Mouse (Mus musculus) stomach, embryonic 16.5 days (tissue): ENCODE data around the gene Stag3. TPM values are rescaled to one million over a fixed set of nuclear protein-coding genes. Genes with fewer than 3 reads are reported as not detected.

Source experiments
- ATAC-seq: fragments of 200-750 bp; cut with Nextera tagmentation; 2 replicates; pipeline ENCODE4 v1.8.0; 2017; ENCODE audit warnings: moderate number of reproducible peaks, moderate TSS enrichment; ENCODE audit not compliant: insufficient read depth, low FRiP score
- H3K27ac ChIP-seq: fragments of 300-500 bp; sonication (generic); 2 replicates; pipeline ENCODE4 v1.5.1; 2014; ENCODE audit warnings: low read length
- H3K27me3 ChIP-seq: fragments of 300-500 bp; sonication (generic); 2 replicates; pipeline ENCODE4 v1.6.1; 2014; ENCODE audit warnings: low read length, control low read depth, mixed read lengths; ENCODE audit not compliant: control insufficient read depth, insufficient read depth
- H3K36me3 ChIP-seq: fragments of 300-500 bp; sonication (generic); 2 replicates; pipeline ENCODE4 v1.6.1; 2014; ENCODE audit warnings: low read length; ENCODE audit not compliant: control insufficient read depth, insufficient read depth
- H3K4me1 ChIP-seq: fragments of 300-500 bp; sonication (generic); 2 replicates; pipeline ENCODE4 v1.6.1; 2014; ENCODE audit warnings: low read length, control low read depth, mixed read lengths; ENCODE audit not compliant: control insufficient read depth, insufficient read depth
- H3K4me2 ChIP-seq: fragments of 300-500 bp; sonication (generic); 2 replicates; pipeline ENCODE4 v1.6.1; 2014; ENCODE audit warnings: low read depth, low read length, mixed read lengths
- H3K4me3 ChIP-seq: fragments of 300-500 bp; sonication (generic); replicated peaks from 2 replicates; pipeline ENCODE4 v1.5.1; 2014; ENCODE audit warnings: mild to moderate bottlenecking, low read length
- H3K9ac ChIP-seq: fragments of 300-500 bp; sonication (generic); 2 replicates; pipeline ENCODE4 v1.6.1; 2014; ENCODE audit warnings: low read length
- H3K9me3 ChIP-seq: fragments of 300-500 bp; sonication (generic); replicated peaks from 2 replicates; pipeline ENCODE4 v1.6.1; 2016; ENCODE audit warnings: low read length, control low read depth; ENCODE audit not compliant: control insufficient read depth
- WGBS: fragments of 180-500 bp; shearing (Covaris S2); extraction: QIAGEN DNeasy Blood & Tissue Kit; methylation state at CpG from one replicate; pipeline ENCODE4 v1.1.7; 2014; 5-methylcytosine and 5-hydroxymethylcytosine counted together
- polyA plus RNA-seq: library from polyadenylated mRNA; unstranded; fragments of >200 nt; fragmentation: Nextera tagmentation; extraction: Ambion mirVana; gene quantifications from 2 replicates; pipeline ENCODE4 v1.2.1, GENCODE M21; 2015

Gene Stag3
- 3.1 and 3.7 TPM in 2 replicates for polyA plus RNA-seq

DNA sequence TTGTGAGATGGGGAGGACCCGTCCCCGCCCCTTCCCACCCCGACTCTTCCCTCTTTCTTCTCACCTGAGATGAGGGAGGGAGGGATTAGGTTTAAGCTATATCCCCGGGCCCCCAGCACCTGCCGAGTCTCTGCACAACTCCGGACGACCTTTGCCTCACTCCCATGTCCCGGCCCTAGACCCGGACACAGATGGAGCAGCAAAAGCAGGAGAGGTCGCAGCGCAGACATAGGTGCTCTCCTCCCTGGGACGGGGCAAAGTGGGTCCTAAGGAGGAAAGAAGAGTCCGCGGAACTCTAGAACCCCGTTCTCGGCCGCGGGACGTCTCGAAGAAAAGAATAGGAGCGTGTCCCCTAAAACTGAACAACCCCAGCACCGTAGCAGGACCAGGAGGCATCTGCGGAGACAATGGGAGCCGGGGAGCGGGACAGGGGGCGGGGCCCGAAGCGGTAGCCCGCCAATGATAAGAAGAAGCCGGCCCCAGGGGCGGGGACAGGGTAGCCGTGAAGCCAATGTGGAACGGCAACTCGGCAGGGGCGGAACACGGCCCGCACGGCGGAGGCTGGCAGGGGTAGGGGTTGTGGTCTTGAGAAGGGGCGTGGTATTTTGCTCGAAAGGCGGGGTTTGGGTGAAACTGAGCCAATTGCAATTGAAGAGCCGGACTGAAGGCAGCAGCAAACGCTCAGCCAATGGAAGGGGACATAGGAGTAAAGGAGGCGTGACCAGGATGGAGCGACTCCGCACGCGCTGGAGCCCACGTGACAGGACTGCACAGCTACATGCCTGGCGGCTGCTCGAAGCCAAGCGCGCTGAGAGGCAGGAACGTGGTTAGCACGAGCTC is at the start of gene Stag3, which contains the start of the genes Gm43720 and Gpc2:
TSS of gene Stag3 (plus strand) at position 656 of the 840 bp plus-strand sequence.
TSS of gene Gm43720 (minus strand) at position 374 of the 840 bp plus-strand sequence.
TSS of gene Gpc2 (minus strand) at position 421 of the 840 bp plus-strand sequence.
- Histone ChIP-seq H3K27me3 (no peaks in the 10 kb centered on the region), H3K9ac (peak within 1 kb of the TSS; percentile 67), H3K9me3 (peaks cover 4% of the 10 kb centered on the region; the same call in 1 of the 2 replicates), H3K4me1 (peaks cover 23% of the 10 kb centered on the region; the same call in 1 of the 2 replicates), H3K4me2 (peak within 1 kb of the TSS; percentile 75), H3K4me3 (peak within 1 kb of the TSS; percentile 49), H3K36me3 (no peaks in the 10 kb centered on the region), H3K27ac (no peak within 1 kb of the TSS; the same call in 1 of the 2 replicates)
- peak; percentile 99 for ATAC-seq
- WGBS, result under 1% methylated on average over 56 of the region's 56 CpGs

GRCm38 (mm10) chr5:138233778-138234177 is 46.3 kb upstream of the Stag3 start:
- Histone ChIP-seq H3K9ac (no peak overlapping the region), H3K4me3 (no peak overlapping the region), H3K36me3 (no peaks in the 10 kb centered on the region), H3K27me3 (no peaks in the 10 kb centered on the region), H3K9me3 (no peaks in the 10 kb centered on the region), H3K4me2 (no peak overlapping the region), H3K4me1 (no peaks in the 10 kb centered on the region), H3K27ac (no peak overlapping the region)
- WGBS, result 71% methylated on average over 2 of the region's 2 CpGs
- no peak for ATAC-seq

DNA sequence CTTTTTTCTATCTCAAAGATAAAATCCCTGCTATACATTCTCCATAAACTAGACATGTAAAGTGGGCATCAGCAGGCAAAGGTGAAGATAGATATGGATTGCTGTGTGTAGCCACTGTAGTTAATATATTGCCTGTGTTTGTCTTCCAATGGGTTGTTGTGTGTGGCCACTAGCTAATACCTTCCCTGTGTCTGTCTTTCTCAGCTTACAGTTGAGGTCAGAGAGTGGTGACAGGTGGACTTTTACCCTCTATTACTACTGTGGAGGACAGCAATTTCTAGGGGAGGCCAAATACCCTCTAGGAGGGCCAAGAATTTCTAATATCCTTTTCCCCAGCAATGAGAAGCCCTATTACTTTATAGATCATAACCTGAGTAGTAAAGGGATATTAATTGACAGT is 45.8 kb upstream of the Stag3 start:
- Histone ChIP-seq H3K4me3 (no peak overlapping the region), H3K9ac (no peak overlapping the region), H3K4me2 (no peak overlapping the region), H3K27ac (no peak overlapping the region), H3K4me1 (no peaks in the 10 kb centered on the region), H3K9me3 (no peaks in the 10 kb centered on the region), H3K27me3 (no peaks in the 10 kb centered on the region), H3K36me3 (no peaks in the 10 kb centered on the region)
- ATAC-seq, result no peak

DNA sequence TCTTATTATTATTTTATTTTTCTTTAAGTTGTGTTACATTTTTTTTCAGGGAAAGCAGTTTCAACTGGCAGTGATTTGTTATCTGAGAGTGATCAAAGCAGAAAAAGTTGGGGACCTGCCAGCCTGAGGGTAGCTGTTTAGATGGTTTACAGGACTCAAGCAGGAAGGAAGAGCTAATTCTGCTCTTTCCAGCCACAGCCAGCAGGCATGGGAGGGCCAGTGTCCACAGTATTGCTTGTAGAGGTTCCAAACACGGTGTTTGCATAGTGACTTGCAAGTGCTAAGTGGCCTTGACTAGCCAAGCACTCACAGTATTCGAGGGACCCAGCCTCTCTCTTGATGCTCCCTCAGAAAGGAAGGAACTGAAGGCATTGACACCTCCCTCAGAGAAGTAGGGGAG is 38.5 kb upstream of the Stag3 start:
- Histone ChIP-seq H3K4me1 (no peaks in the 10 kb centered on the region), H3K9ac (no peak overlapping the region), H3K9me3 (no peaks in the 10 kb centered on the region), H3K27ac (no peak overlapping the region), H3K36me3 (no peaks in the 10 kb centered on the region), H3K4me2 (no peak overlapping the region), H3K4me3 (no peak overlapping the region), H3K27me3 (no peaks in the 10 kb centered on the region)
- WGBS, result 10% methylated on average over 2 of the region's 2 CpGs
- ATAC-seq, result no peak

DNA sequence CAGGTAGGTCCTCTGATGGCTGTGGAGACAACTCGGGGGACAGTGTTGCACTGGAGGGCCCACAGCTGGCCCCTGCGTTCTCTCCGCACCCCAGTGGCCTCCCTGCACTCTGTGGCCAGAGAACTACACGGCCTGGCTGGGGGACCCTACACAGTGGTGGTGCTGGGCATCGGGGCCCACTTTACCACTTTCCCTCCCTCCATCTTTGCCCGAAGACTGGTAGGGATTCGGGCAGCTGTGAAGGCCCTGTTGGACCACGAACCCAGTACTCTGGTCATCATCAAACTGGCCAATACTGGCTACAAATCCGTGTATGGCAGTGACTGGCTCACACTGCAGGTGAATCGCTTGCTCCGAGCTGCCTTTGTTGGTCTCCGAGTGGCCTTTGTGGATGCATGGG is 28.9 kb upstream of the Stag3 start:
- no peaks in the 10 kb centered on the region for H3K9me3 ChIP-seq
- H3K4me3 ChIP-seq, result no peak overlapping the region
- 83% methylated on average over 12 of the region's 12 CpGs for WGBS
- H3K4me1 ChIP-seq, result peaks cover 5% of the 10 kb centered on the region
- H3K27ac ChIP-seq, result no peak overlapping the region
- no peak overlapping the region for H3K9ac ChIP-seq
- ATAC-seq, result no peak
- H3K36me3 ChIP-seq, result no peaks in the 10 kb centered on the region
- H3K4me2 ChIP-seq, result no peak overlapping the region
- H3K27me3 ChIP-seq, result no peaks in the 10 kb centered on the region

GRCm38 (mm10) chr5:138253061-138253460 is 27.0 kb upstream of the Stag3 start:
- no peak overlapping the region for H3K4me3 ChIP-seq
- 91% methylated on average over 3 of the region's 3 CpGs for WGBS
- no peaks in the 10 kb centered on the region for H3K36me3 ChIP-seq
- no peak overlapping the region for H3K4me2 ChIP-seq
- H3K27ac ChIP-seq, result no peak overlapping the region
- peaks cover 9% of the 10 kb centered on the region for H3K4me1 ChIP-seq
- no peak for ATAC-seq
- no peaks in the 10 kb centered on the region for H3K27me3 ChIP-seq
- H3K9ac ChIP-seq, result no peak overlapping the region
- H3K9me3 ChIP-seq, result no peaks in the 10 kb centered on the region

GRCm38 (mm10) chr5:138255353-138256093 is 24.5 kb upstream of the Stag3 start, which contains the start of gene Lamtor4:
Gene Lamtor4, plus strand, starts transcription at chr5:138255482.
- under 1% methylated on average over 38 of the region's 38 CpGs for WGBS
- Histone ChIP-seq H3K9ac (peak within 1 kb of the TSS; percentile 83), H3K4me3 (peak within 1 kb of the TSS; percentile 79), H3K4me2 (peak within 1 kb of the TSS; percentile 57), H3K9me3 (no peaks in the 10 kb centered on the region), H3K4me1 (peaks cover 9% of the 10 kb centered on the region), H3K27ac (peak within 1 kb of the TSS; percentile 88), H3K36me3 (no peaks in the 10 kb centered on the region), H3K27me3 (no peaks in the 10 kb centered on the region)
- peak; percentile 100 for ATAC-seq

DNA sequence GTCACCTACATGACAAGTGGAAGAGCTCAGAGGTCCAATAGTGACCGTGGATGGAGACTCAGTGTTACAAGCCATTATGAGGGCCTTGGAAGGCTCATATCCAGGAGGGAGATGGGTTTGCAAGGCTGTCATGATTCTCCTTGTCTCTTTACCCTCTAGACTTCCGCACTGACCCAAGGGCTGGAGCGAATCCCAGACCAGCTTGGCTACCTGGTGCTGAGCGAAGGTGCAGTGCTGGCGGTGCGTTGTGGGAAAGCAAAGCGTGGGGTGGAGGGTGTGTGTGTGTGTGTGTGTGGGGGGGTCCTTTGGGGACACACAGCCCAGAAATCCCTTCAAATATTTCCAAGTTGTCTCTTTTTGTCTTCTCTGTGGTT is 24.0 kb upstream of the Stag3 start:
- H3K27ac ChIP-seq, result peak overlapping the region; percentile 88
- H3K9ac ChIP-seq, result peak overlapping the region; percentile 83
- peak overlapping the region; percentile 57 for H3K4me2 ChIP-seq
- H3K9me3 ChIP-seq, result no peaks in the 10 kb centered on the region
- no peaks in the 10 kb centered on the region for H3K27me3 ChIP-seq
- 10% methylated on average over 7 of the region's 7 CpGs for WGBS
- H3K36me3 ChIP-seq, result no peaks in the 10 kb centered on the region
- peaks cover 9% of the 10 kb centered on the region for H3K4me1 ChIP-seq
- no peak; the same call in 1 of the 2 replicates for ATAC-seq
- H3K4me3 ChIP-seq, result peak overlapping the region; percentile 79
